Mouse (Mus musculus) skeletal muscle tissue, adult 2 months (tissue): ENCODE results near the gene Vmn1r70.

ENCODE experiments used
- DNase-seq: peaks from one replicate; pipeline ENCODE4 v3.0.0-alpha.2; 2012; ENCODE audit warnings: low read depth, low spot score

Gene Vmn1r70

GRCm38 (mm10) chr7:10631232-10631631, at the start of gene Vmn1r70:
Gene Vmn1r70, plus strand, starts transcription at chr7:10631532.
- DNase-seq = no peak

- no peak for DNase-seq
These were observed 17.8 kb upstream of the Vmn1r70 start, which contains the start of gene Vmn1r69 for GRCm38 (mm10) chr7:10613559-10613958. Gene Vmn1r69, minus strand, starts transcription at chr7:10613659.
